Mouse (Mus musculus) heart, adult 2 months (tissue): ENCODE measurements around the gene Rnf157. TPM values are rescaled to one million over a fixed set of nuclear protein-coding genes. Genes with fewer than 3 reads are reported as not detected.
"Not testable (repeated sequence)": the region's sequence is repeated elsewhere in the genome, so short reads cannot be mapped to it uniquely, and the experiment has no call there.

Experiments
- DNase-seq, 2 experiments: peaks; one replicate each; pipeline ENCODE4 v3.0.0; 2021
- H3K27ac ChIP-seq: fragments of 200-600 bp; 2 replicates; pipeline ENCODE4 v1.8.1; 2022
- H3K27me3 ChIP-seq: fragments of 200-500 bp; 2 replicates; pipeline ENCODE4 v1.6.1; 2012; ENCODE audit warnings: mild to moderate bottlenecking, low read length, inconsistent platforms, mixed read lengths; ENCODE audit not compliant: control insufficient read depth, insufficient read depth
- H3K36me3 ChIP-seq: fragments of 200-500 bp; 2 replicates; pipeline ENCODE4 v1.6.1; 2012; ENCODE audit warnings: low read length, inconsistent platforms; ENCODE audit not compliant: control insufficient read depth, insufficient read depth
- H3K4me1 ChIP-seq: fragments of 200-500 bp; 2 replicates; pipeline ENCODE4 v1.6.1; 2011; ENCODE audit warnings: low read length; ENCODE audit not compliant: control insufficient read depth, insufficient read depth
- H3K4me3 ChIP-seq: fragments of 200-600 bp; 2 replicates; pipeline ENCODE4 v1.8.1; 2022
- H3K79me2 ChIP-seq: fragments of 200-500 bp; replicated peaks from 2 replicates; pipeline ENCODE4 v1.6.1; 2012; ENCODE audit warnings: mild to moderate bottlenecking, inconsistent platforms, low read length, moderate library complexity, mixed read lengths; ENCODE audit not compliant: control insufficient read depth, insufficient read depth
- H3K9ac ChIP-seq: fragments of 200-500 bp; 2 replicates; pipeline ENCODE4 v1.6.1; 2012; ENCODE audit warnings: low read depth, mild to moderate bottlenecking, control low read depth, inconsistent platforms, low read length, mixed read lengths
- CTCF ChIP-seq: fragments of 200-600 bp; IDR thresholded peaks from 2 replicates; pipeline ENCODE4 v1.8.1; 2022; ENCODE audit warnings: antibody characterized with exemption, mild to moderate bottlenecking, moderate library complexity
- EP300 ChIP-seq: fragments of 200-500 bp; IDR thresholded peaks from 2 replicates; pipeline ENCODE4 v1.6.1; 2011; ENCODE audit warnings: low read depth, low read length, control low read depth; ENCODE audit not compliant: insufficient read depth
- POLR2A ChIP-seq: fragments of 200-500 bp; IDR thresholded peaks from 2 replicates; pipeline ENCODE4 v1.6.1; 2011; ENCODE audit warnings: mild to moderate bottlenecking, low read depth, low read length, control low read depth; ENCODE audit not compliant: insufficient read depth
- WGBS: fragments of 180-500 bp; shearing (Covaris S2); methylation state at CpG from one replicate; pipeline ENCODE4 v1.1.7; 2018; 5-methylcytosine and 5-hydroxymethylcytosine counted together
- intact Hi-C: fragments of 180-260 bp; cut with DNase I; formaldehyde crosslinking; loops from one replicate; pipeline ENCODE4 v1.15.1; 2025
- polyA plus RNA-seq: library from polyadenylated mRNA; depleted of rRNA; stranded (reverse); fragments of >200 nt; gene quantifications from 2 replicates; pipeline ENCODE4 v1.2.3, GENCODE M21; 2012
- total RNA-seq, 2 experiments: library from RNA; stranded (reverse); gene quantifications; 2 replicates each; pipeline ENCODE4 v1.2.3; 2021

Rnf157 gene
- total and polyA plus RNA-seq, 3 experiments, result 3.0 to 7.2 (median 6.0) TPM

DNA sequence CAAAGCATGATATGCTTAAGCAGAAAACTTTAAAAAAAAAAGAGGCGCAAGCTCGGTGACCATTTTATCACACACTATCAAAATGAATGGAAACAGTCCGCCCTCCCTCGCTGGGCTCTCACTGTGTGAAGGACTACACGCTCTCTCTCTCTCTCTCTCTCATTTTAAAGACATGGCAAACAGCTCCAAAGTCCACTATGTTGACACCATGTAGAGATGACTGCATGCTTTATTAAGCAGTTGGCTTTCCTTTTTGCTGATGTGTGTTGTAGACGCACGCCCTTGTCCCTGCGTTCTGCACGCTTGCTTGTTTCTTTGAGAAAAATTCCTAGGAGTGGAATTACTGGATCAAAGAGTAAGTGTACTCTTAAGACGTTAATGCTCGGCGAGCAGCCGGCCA lies 47.4 kb downstream of the Rnf157 start:
- Histone ChIP-seq H3K36me3 (no peaks in the 10 kb centered on the region), H3K4me3 (no peak overlapping the region), H3K4me1 (peaks cover 3% of the 10 kb centered on the region; the same call in 1 of the 2 replicates), H3K27me3 (no peaks in the 10 kb centered on the region), H3K27ac (no peak overlapping the region), H3K9ac (no peak overlapping the region), H3K79me2 (no peaks in the 10 kb centered on the region)
- 81% methylated on average over 13 of the region's 13 CpGs for WGBS
- no peak for DNase-seq
- TF ChIP-seq CTCF (no peak), EP300 (no peak), POLR2A (no peak)
- intact Hi-C loops, result loop anchor here (5.0 kb wide), 1 partner anchor 138 kb away; no protein-coding TSS in a partner anchor

DNA sequence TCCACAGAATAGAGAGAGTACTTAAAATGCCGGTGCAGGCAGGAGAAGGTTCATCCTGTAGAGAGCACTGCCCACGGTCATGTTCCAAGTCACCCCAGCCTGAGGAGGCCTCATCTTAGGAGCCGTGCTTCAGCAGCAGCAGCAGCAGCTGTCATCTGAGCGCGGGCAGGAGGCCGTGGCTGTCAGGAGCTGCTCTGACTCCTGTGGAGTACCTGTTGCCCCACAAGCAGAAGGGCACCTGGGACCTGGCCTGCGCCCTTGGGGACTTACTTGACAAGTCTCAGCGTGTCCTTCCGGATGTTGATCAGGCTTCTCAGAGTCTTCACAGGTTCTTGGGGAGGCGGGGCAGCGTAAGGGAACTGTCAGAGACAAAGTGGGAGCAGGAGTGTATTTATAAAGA lies 50.8 kb downstream of the Rnf157 start:
- H3K9ac ChIP-seq, result no peak overlapping the region
- 73% methylated on average over 11 of the region's 11 CpGs for WGBS
- no peaks in the 10 kb centered on the region for H3K36me3 ChIP-seq
- no peaks in the 10 kb centered on the region for H3K4me1 ChIP-seq
- no peak for TF ChIP-seq EP300
- TF ChIP-seq POLR2A, result no peak
- TF ChIP-seq CTCF, result no peak
- no peak overlapping the region for H3K4me3 ChIP-seq
- intact Hi-C loops, result no loop called here
- H3K79me2 ChIP-seq, result no peaks in the 10 kb centered on the region
- no peaks in the 10 kb centered on the region for H3K27me3 ChIP-seq
- no peak for DNase-seq
- H3K27ac ChIP-seq, result no peak overlapping the region

DNA sequence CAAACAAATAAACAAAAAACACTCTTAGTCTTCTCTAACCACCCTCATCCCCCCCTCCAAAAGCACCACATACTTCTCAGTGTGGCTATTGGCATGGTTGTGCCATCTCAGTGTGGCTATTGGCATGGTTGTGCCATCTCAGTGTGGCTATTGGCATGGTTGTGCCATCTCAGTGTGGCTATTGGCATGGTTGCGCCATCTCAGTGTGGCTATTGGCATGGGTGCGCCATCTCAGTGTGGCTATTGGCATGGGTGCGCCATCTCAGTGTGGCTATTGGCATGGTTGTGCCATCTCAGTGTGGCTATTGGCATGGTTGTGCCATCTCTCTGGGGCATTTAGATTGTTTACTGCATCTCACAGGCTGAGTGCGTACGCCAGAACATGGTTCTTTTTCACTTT lies 51.9 kb downstream of the Rnf157 start:
- 98% methylated on average over 5 of the region's 5 CpGs for WGBS

DNA sequence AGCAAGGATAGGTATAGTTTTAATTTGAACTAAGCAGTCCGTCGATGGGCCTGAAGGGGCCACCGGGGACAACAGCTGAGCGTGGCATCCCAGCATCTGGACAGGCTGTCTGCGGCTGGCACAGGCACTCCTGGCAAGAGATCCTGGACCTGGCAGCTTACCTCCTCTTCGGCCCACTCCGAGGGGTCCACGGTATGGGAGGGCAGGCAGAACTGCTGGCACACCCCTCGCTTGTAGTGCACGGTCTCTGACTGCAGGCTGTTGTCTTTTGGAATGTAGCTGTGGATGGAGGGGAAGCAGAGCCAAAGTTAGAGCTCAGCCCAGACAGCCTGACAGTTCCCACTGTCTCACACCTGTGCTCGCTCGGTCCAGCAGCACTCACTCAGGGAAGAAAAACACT lies 53.2 kb downstream of the Rnf157 start:
- no peaks in the 10 kb centered on the region for H3K27me3 ChIP-seq
- H3K27ac ChIP-seq, result no peak overlapping the region
- intact Hi-C loops, result no loop called here
- H3K9ac ChIP-seq, result no peak overlapping the region
- H3K4me1 ChIP-seq, result no peaks in the 10 kb centered on the region
- no peak overlapping the region for H3K4me3 ChIP-seq
- no peak for TF ChIP-seq CTCF
- no peak for TF ChIP-seq POLR2A
- TF ChIP-seq EP300, result no peak
- no peaks in the 10 kb centered on the region for H3K36me3 ChIP-seq
- WGBS, result 91% methylated on average over 12 of the region's 12 CpGs
- H3K79me2 ChIP-seq, result no peaks in the 10 kb centered on the region
- no peak for DNase-seq

More for the DNA sequence above, 51.9 kb downstream of the Rnf157 start:
- H3K79me2 ChIP-seq, H3K27ac ChIP-seq, H3K36me3 ChIP-seq, H3K4me3 ChIP-seq, intact Hi-C loops, H3K4me1 ChIP-seq, H3K27me3 ChIP-seq, H3K9ac ChIP-seq, DNase-seq: not testable (repeated sequence)

DNA sequence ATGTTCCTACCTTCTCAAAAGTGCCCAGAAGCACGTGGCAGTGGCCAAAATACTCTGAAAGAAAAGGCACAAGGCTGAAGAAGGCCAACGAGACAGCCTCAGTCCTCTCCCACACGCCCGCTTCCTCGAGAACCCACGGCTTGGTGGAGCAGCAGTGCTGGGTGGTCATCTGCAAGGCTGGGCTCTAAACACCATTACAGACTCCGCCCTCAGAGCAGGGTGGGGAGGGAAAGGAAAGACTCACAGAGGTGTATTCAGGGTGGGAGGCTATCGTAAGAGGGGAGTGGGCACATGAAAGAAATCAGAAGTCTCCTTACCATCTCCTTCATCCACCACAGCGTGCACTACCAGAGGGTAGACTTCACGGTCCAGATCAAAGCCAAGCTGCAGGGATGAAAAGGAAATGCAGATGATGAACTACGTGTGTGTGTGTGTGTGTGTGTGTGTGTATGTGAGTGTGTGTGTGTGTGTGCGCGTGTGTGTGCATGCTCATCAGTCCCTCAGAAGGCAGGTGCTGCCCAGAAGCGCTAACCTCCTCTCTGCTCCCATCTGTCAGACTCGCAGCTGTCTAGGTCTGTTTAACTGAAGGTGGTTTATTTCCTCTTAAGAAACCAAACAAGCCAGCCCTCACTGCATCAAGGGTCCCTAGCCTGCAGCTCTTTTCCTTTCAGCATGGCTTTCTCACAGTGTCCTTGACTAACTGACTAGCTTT lies 53.8 kb downstream of the Rnf157 start:
- H3K27ac ChIP-seq, result no peak overlapping the region
- DNase-seq, result no peak
- intact Hi-C loops, result no loop called here
- no peak overlapping the region for H3K4me3 ChIP-seq
- no peaks in the 10 kb centered on the region for H3K4me1 ChIP-seq
- no peaks in the 10 kb centered on the region for H3K79me2 ChIP-seq
- no peaks in the 10 kb centered on the region for H3K36me3 ChIP-seq
- WGBS, result 79% methylated on average over 15 of the region's 15 CpGs
- H3K27me3 ChIP-seq, result no peaks in the 10 kb centered on the region
- TF ChIP-seq EP300 (no peak), POLR2A (no peak), CTCF (no peak)
- H3K9ac ChIP-seq, result no peak overlapping the region

DNA sequence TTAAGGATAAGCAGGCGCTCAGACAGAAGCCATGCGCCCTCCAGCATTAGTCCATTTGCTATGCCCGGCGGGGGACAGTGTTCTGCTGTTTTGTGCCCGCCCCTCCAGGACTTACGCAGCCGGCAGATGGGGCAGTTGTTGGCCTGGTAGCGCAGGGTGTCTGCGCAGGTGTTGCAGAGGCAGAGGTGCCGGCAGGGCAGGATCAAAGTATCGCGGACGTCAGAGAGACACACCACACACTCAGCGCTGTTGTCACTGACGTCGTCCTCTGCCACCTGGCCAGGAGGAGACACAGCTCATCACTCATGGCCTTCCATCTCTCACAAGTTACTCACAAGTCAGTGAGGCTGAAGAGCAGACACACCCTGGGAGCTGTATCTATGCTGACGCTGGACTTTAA lies 58.3 kb downstream of the Rnf157 start:
- no peaks in the 10 kb centered on the region for H3K36me3 ChIP-seq

More for the DNA sequence above, 58.3 kb downstream of the Rnf157 start:
- Histone ChIP-seq H3K79me2 (no peaks in the 10 kb centered on the region), H3K4me1 (no peaks in the 10 kb centered on the region), H3K27ac (no peak overlapping the region), H3K9ac (no peak overlapping the region), H3K27me3 (no peaks in the 10 kb centered on the region), H3K4me3 (no peak overlapping the region)
- no peak for DNase-seq
- whole genome bisulfite sequencing, result 54% methylated on average over 17 of the region's 17 CpGs
- TF ChIP-seq POLR2A (no peak), CTCF (no peak), EP300 (no peak)
- intact Hi-C loops, result no loop called here
